Mouse (Mus musculus) lung, postnatal 0 days (tissue): ENCODE measurements around the gene Slc30a5. TPM values are rescaled to one million over a fixed set of nuclear protein-coding genes. Genes with fewer than 3 reads are reported as not detected.
A peak's percentile ranks its signal among the peaks of the same experiment; 100 is the strongest.
"Not testable (repeated sequence)": the region's sequence is repeated elsewhere in the genome, so short reads cannot be mapped to it uniquely, and the experiment has no call there.

Experiments
- ATAC-seq: fragments of 200-750 bp; cut with Nextera tagmentation; 2 replicates; pipeline ENCODE4 v1.8.0; 2017; ENCODE audit warnings: moderate library complexity
- DNase-seq: peaks from one replicate; pipeline ENCODE4 v3.0.0-alpha.2; 2016; ENCODE audit warnings: low spot score
- H3K27ac ChIP-seq: fragments of 300-500 bp; sonication (generic); 2 replicates; pipeline ENCODE4 v1.5.1; 2014; ENCODE audit warnings: antibody characterized with exemption, mild to moderate bottlenecking, low read length, mixed read lengths
- H3K27me3 ChIP-seq: fragments of 300-500 bp; sonication (generic); replicated peaks from 2 replicates; pipeline ENCODE4 v1.6.1; 2014; ENCODE audit warnings: low read length, mixed read lengths; ENCODE audit not compliant: insufficient read depth
- H3K36me3 ChIP-seq: fragments of 300-500 bp; sonication (generic); 2 replicates; pipeline ENCODE4 v1.6.1; 2014; ENCODE audit warnings: low read length, mixed read lengths; ENCODE audit not compliant: insufficient read depth
- H3K4me1 ChIP-seq: fragments of 300-500 bp; sonication (generic); 2 replicates; pipeline ENCODE4 v1.6.1; 2014; ENCODE audit warnings: antibody characterized with exemption, low read depth, low read length, mixed read lengths; ENCODE audit not compliant: insufficient read depth
- H3K4me2 ChIP-seq: fragments of 300-500 bp; sonication (generic); replicated peaks from 2 replicates; pipeline ENCODE4 v1.6.1; 2014; ENCODE audit warnings: low read depth, mild to moderate bottlenecking, low read length, moderate library complexity, mixed read lengths
- H3K4me3 ChIP-seq: fragments of 300-500 bp; sonication (generic); 2 replicates; pipeline ENCODE4 v1.5.1; 2014; ENCODE audit warnings: low read depth, low read length
- H3K9ac ChIP-seq: fragments of 300-500 bp; sonication (generic); replicated peaks from 2 replicates; pipeline ENCODE4 v1.6.1; 2014; ENCODE audit warnings: low read depth, mild to moderate bottlenecking
- H3K9me3 ChIP-seq: fragments of 300-500 bp; sonication (generic); 2 replicates; pipeline ENCODE4 v1.6.1; 2016; ENCODE audit warnings: low read length, mixed read lengths
- CTCF ChIP-seq: IDR thresholded peaks from 2 replicates; pipeline ENCODE4 v1.5.1; 2016; ENCODE audit warnings: antibody characterized with exemption, mild to moderate bottlenecking
- EP300 ChIP-seq: IDR thresholded peaks from 2 replicates; pipeline ENCODE4 v1.6.1; 2016; ENCODE audit warnings: antibody characterized with exemption, mild to moderate bottlenecking, control low read depth
- WGBS: fragments of 180-500 bp; shearing (Covaris S2); extraction: QIAGEN DNeasy Blood & Tissue Kit; methylation state at CpG from one replicate; pipeline ENCODE4 v1.1.7; 2014; 5-methylcytosine and 5-hydroxymethylcytosine counted together
- polyA plus RNA-seq: library from polyadenylated mRNA; unstranded; fragments of >200 nt; fragmentation: Nextera tagmentation; extraction: Ambion mirVana; gene quantifications from 2 replicates; pipeline ENCODE4 v1.2.1, GENCODE M21; 2015

Slc30a5 gene
- polyA plus RNA-seq, 1 experiment from 2014 or later = 31.1 TPM

- TF ChIP-seq EP300 (no peak), CTCF (no peak)
- ATAC-seq = no peak
- DNase-seq = no peak
- no peaks in the 10 kb centered on the region for H3K4me1 ChIP-seq
- no peaks in the 10 kb centered on the region for H3K27me3 ChIP-seq
- H3K36me3 ChIP-seq = peaks cover 27% of the 10 kb centered on the region
- no peak overlapping the region for H3K4me3 ChIP-seq
- WGBS = 90% methylated on average over 3 of the region's 3 CpGs
- H3K9ac ChIP-seq = no peak overlapping the region
- H3K9me3 ChIP-seq = no peaks in the 10 kb centered on the region
- no peak overlapping the region for H3K4me2 ChIP-seq
- H3K27ac ChIP-seq = no peak overlapping the region
Measured at GRCm38 (mm10) chr13:100823863-100824262, 9.4 kb downstream of the Slc30a5 start.

GRCm38 (mm10) chr13:100814451-100814850 lies 18.8 kb downstream of the Slc30a5 start:
- Histone ChIP-seq H3K4me3 (no peak overlapping the region), H3K27ac (no peak overlapping the region), H3K36me3 (peaks cover 27% of the 10 kb centered on the region; the same call in 1 of the 2 replicates), H3K4me2 (no peak overlapping the region), H3K27me3 (no peaks in the 10 kb centered on the region), H3K9me3 (no peaks in the 10 kb centered on the region), H3K9ac (no peak overlapping the region), H3K4me1 (no peaks in the 10 kb centered on the region)
- 87% methylated on average over 6 of the region's 6 CpGs for WGBS
- DNase-seq = no peak
- no peak for ATAC-seq
- TF ChIP-seq CTCF (no peak), EP300 (no peak)

DNA sequence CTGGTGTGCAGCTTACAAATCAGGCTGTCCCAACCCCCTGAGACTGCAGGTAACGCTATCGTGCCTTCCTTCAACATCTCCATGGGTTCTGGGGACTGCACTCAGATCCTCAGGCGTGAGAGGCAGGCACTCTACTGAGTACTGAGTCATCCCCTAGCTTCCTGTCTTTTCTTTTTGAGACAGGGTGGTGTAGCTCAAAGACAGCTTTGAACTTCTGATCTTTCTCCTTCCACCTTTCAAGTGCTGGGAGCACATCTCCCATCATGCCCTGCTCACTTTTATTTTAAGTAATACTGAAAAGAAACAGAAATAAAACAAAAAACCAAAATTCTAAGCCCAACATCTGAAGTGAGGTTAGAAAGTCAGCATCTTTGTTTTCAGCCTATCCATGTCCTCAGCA lies 27.5 kb downstream of the Slc30a5 start:
- no peak for TF ChIP-seq EP300
- TF ChIP-seq CTCF = no peak
- H3K4me2 ChIP-seq = no peak overlapping the region
- H3K9me3 ChIP-seq = no peaks in the 10 kb centered on the region
- ATAC-seq = no peak
- no peaks in the 10 kb centered on the region for H3K27me3 ChIP-seq
- H3K27ac ChIP-seq = no peak overlapping the region
- 92% methylated on average over 3 of the region's 3 CpGs for WGBS
- no peak for DNase-seq
- no peak overlapping the region for H3K9ac ChIP-seq
- no peaks in the 10 kb centered on the region for H3K4me1 ChIP-seq
- no peak overlapping the region for H3K4me3 ChIP-seq
- H3K36me3 ChIP-seq = peaks cover 31% of the 10 kb centered on the region

DNA sequence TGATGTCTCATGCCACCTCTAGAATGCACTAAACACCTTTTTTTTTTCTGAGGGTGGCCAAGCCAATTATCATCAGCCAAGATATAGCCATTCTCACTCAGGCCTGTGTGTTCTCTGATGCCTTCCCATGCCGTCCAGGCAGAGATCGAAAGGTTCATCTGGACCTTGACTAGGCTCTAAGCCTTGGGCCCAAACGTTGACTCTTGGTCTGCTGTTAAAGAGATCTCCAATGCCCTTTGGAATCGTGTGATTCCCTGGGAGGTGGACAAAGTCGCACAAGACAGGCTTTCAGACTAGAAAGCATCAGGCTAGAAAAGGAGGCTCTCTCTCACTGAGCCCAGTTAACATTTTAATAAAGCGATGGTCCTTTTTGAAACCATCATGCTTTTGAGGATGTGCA lies 36.1 kb downstream of the Slc30a5 start:
- no peaks in the 10 kb centered on the region for H3K27me3 ChIP-seq
- H3K9ac ChIP-seq = no peak overlapping the region
- WGBS = 87% methylated on average over 6 of the region's 6 CpGs
- no peak for DNase-seq
- H3K27ac ChIP-seq = no peak overlapping the region
- H3K4me1 ChIP-seq = no peaks in the 10 kb centered on the region
- H3K9me3 ChIP-seq = no peaks in the 10 kb centered on the region
- TF ChIP-seq EP300 (no peak), CTCF (no peak)
- no peak overlapping the region for H3K4me2 ChIP-seq
- ATAC-seq = no peak
- no peak overlapping the region for H3K4me3 ChIP-seq
- H3K36me3 ChIP-seq = no peaks in the 10 kb centered on the region

DNA sequence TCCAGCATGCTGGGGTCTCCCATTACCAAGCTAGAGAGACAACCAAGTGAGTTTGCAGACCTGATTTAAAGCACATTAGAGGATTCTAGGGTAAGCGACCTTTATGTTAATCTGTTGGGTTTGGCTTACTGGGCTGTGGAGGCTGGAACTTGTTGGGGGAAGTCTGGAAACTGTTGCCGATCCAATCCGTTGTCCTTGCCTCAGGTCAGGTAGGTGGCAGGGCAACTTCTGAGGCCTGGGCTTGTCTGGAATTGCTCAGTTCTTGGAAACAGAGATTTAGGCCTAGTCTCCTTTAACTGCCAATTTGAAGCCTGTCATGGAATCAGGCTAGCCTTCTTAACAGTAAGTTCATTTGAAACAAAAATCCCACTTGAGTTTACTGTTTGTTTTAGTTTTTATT lies 44.1 kb downstream of the Slc30a5 start:
- WGBS = 80% methylated on average over 3 of the region's 3 CpGs
- H3K36me3 ChIP-seq = no peaks in the 10 kb centered on the region
- ATAC-seq = no peak
- TF ChIP-seq CTCF (no peak), EP300 (no peak)
- no peaks in the 10 kb centered on the region for H3K27me3 ChIP-seq
- no peak for DNase-seq
- H3K9ac ChIP-seq = no peak overlapping the region
- no peaks in the 10 kb centered on the region for H3K4me1 ChIP-seq
- H3K9me3 ChIP-seq = no peaks in the 10 kb centered on the region
- no peak overlapping the region for H3K27ac ChIP-seq
- H3K4me2 ChIP-seq = no peak overlapping the region
- no peak overlapping the region for H3K4me3 ChIP-seq

- H3K27ac ChIP-seq, H3K9ac ChIP-seq, H3K4me1 ChIP-seq, H3K27me3 ChIP-seq, H3K9me3 ChIP-seq, H3K36me3 ChIP-seq, ATAC-seq, DNase-seq, H3K4me2 ChIP-seq, H3K4me3 ChIP-seq: not testable (repeated sequence)
- 92% methylated on average over 11 of the region's 14 CpGs for WGBS
Measured at GRCm38 (mm10) chr13:100788057-100788456, 45.2 kb downstream of the Slc30a5 start.

DNA sequence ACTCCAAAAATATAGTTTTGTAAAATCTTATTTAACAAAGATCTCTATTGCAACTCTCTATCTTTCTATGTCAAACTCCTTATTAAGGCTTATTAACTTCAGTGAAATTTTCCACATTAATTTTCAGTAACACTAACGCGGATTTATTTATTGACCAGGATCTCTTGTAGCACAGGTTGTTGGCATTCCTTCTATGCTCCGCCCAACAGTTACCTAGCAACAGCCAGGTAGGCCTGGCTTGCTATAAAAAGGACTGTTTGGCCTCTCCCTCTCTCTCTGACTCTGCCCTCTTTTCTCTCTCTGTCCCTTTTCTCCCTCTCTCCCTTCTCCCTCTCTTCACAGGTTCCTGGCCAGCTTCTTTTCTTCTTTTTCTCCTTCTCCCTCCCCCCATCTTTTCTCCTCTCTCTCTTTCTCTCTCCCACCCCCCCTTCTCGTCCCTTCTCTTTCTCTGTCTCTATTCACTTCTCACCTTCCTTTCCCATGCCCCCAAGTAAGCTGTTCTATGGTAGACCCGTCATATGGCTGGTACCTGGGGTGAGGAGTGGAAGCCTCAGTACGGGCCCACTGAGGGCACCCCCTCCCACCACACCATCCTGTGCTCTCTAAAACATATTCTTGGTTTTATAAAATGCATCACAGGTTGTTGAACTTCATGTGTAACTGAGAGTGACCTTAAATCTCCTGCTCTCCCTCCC lies 45.8 kb downstream of the Slc30a5 start:
- 55% methylated on average over 6 of the region's 6 CpGs for WGBS
- no peaks in the 10 kb centered on the region for H3K9me3 ChIP-seq
- DNase-seq (peak; percentile 51), ATAC-seq (no peak)
- H3K4me2 ChIP-seq = no peak overlapping the region
- no peak overlapping the region for H3K4me3 ChIP-seq
- no peaks in the 10 kb centered on the region for H3K27me3 ChIP-seq
- no peak overlapping the region for H3K9ac ChIP-seq
- H3K4me1 ChIP-seq = no peaks in the 10 kb centered on the region
- no peak overlapping the region for H3K27ac ChIP-seq
- no peaks in the 10 kb centered on the region for H3K36me3 ChIP-seq
- TF ChIP-seq CTCF (no peak), EP300 (no peak)
